ENCODE assay signal across 13 mouse cellular contexts in genomic region chr9:48517372-48518130, GRCm38 (mm10). TPM values are rescaled to one million over a fixed set of nuclear protein-coding genes. Genes with fewer than 3 reads are reported as not detected.
DNase-seq lines count a peak whose midpoint lies in the region; ATAC-seq and TF ChIP-seq lines count a peak whose summit lies in the region.
"Had no signal": no experiment of that assay in that cellular context is flagged by ENCODE, and none has a peak within 500 bp of the region (broad histone marks: within the 10 kb centered on the region; RNA-seq: fewer than 3 reads in every experiment).

No protein-coding gene starts in this region.

- TF ChIP-seq CTCF in layer of hippocampus, adult 2 months (conservative IDR thresholded peaks at IDR 0.05), result no peak
- no peak for TF ChIP-seq CTCF in forebrain, postnatal 0 days (IDR thresholded peaks at IDR 0.05; ENCODE audit: low read depth)

- no peaks in the 10 kb centered on the region for H3K9me3 ChIP-seq in embryonic facial prominence, embryonic 12.5 days
- no peaks in the 10 kb centered on the region for H3K9me3 ChIP-seq in forebrain, postnatal 0 days (ENCODE audit: low read length)
- H3K9me3 ChIP-seq in midbrain, embryonic 15.5 days, result no peaks in the 10 kb centered on the region
- H3K9me3 ChIP-seq: heart, embryonic 12.5 days had no signal

- no peaks in the 10 kb centered on the region for H3K27me3 ChIP-seq in embryonic facial prominence, embryonic 12.5 days
- no peaks in the 10 kb centered on the region for H3K27me3 ChIP-seq in forebrain, postnatal 0 days (ENCODE audit: insufficient read depth, low read length)
- no peaks in the 10 kb centered on the region for H3K27me3 ChIP-seq in midbrain, embryonic 15.5 days (replicated peaks)

- no peak for ATAC-seq in embryonic facial prominence, embryonic 12.5 days (ENCODE audit: insufficient number of reproducible peaks, insufficient read depth, low FRiP score, low TSS enrichment)
- ATAC-seq in forebrain, postnatal 0 days, result peak; percentile 65; the same call in 1 of the 2 replicates
- no peak for ATAC-seq in midbrain, embryonic 15.5 days (replicated peaks)
- ATAC-seq: liver, postnatal 0 days; Patski had no signal

- peaks cover 4% of the 10 kb centered on the region; the same call in 1 of the 2 replicates for H3K4me1 ChIP-seq in embryonic facial prominence, embryonic 12.5 days
- peaks cover 3% of the 10 kb centered on the region; the same call in 1 of the 2 replicates for H3K4me1 ChIP-seq in forebrain, postnatal 0 days (ENCODE audit: insufficient read depth)
- H3K4me1 ChIP-seq in midbrain, embryonic 15.5 days, result peaks cover 11% of the 10 kb centered on the region; the same call in 1 of the 2 replicates

- WGBS in embryonic facial prominence, embryonic 12.5 days, result 45% methylated on average over 19 of the region's 19 CpGs
- WGBS in forebrain, postnatal 0 days, result 17% methylated on average over 19 of the region's 19 CpGs
- 43% methylated on average over 19 of the region's 19 CpGs for WGBS in midbrain, embryonic 15.5 days

- H3K9ac ChIP-seq in embryonic facial prominence, embryonic 12.5 days, result no peak overlapping the region
- peak overlapping the region; percentile 47 for H3K9ac ChIP-seq in forebrain, postnatal 0 days
- 0 out of 2 replicates have a peak overlapping the region, but pooled peaks have one; percentile 18 for H3K9ac ChIP-seq in midbrain, embryonic 15.5 days
- H3K9ac ChIP-seq: heart, embryonic 12.5 days; liver, postnatal 0 days had no signal

- peak overlapping the region; percentile 29 for H3K4me2 ChIP-seq in embryonic facial prominence, embryonic 12.5 days (replicated peaks)
- peak overlapping the region; percentile 50 for H3K4me2 ChIP-seq in forebrain, postnatal 0 days (ENCODE audit: low read depth)
- H3K4me2 ChIP-seq in midbrain, embryonic 15.5 days, result peak overlapping the region; percentile 29
- H3K4me2 ChIP-seq: heart, embryonic 12.5 days had no signal

- H3K36me3 ChIP-seq in embryonic facial prominence, embryonic 12.5 days, result no peaks in the 10 kb centered on the region
- H3K36me3 ChIP-seq in forebrain, postnatal 0 days (ENCODE audit: insufficient read depth), result no peaks in the 10 kb centered on the region
- H3K36me3 ChIP-seq in midbrain, embryonic 15.5 days (replicated peaks), result no peaks in the 10 kb centered on the region
- H3K36me3 ChIP-seq: heart, embryonic 12.5 days had no signal

- no peak for DNase-seq in layer of hippocampus, adult 2 months (ENCODE audit: low spot score in 2 of 2)
- no peak for DNase-seq in layer of hippocampus, adult 9-11 months
- DNase-seq in forebrain, postnatal 0 days, result peak; percentile 69
- DNase-seq in spleen, postnatal 10 days (ENCODE audit: low spot score in 2 of 2), result no peak
- no peak for DNase-seq in cerebellum, postnatal 25 days
- DNase-seq in gastrocnemius, adult 18-20 months (ENCODE audit: low spot score), result no peak
- DNase-seq: adrenal gland, adult 8-10 months; liver, postnatal 0 days; thymus, postnatal 36 days had no signal

- H3K27ac ChIP-seq in layer of hippocampus, adult 2 months, result peak overlapping the region; percentile 25; the same call in 1 of the 2 replicates
- no peak overlapping the region for H3K27ac ChIP-seq in embryonic facial prominence, embryonic 12.5 days
- H3K27ac ChIP-seq in forebrain, postnatal 0 days (ENCODE audit: low read depth, low read length), result peak overlapping the region; percentile 54
- peak overlapping the region; percentile 61 for H3K27ac ChIP-seq in midbrain, embryonic 15.5 days

- H3K4me3 ChIP-seq in layer of hippocampus, adult 2 months, result peak overlapping the region; percentile 44
- H3K4me3 ChIP-seq in embryonic facial prominence, embryonic 12.5 days, result no peak overlapping the region
- peak overlapping the region; percentile 28 for H3K4me3 ChIP-seq in forebrain, postnatal 0 days (ENCODE audit: low read depth, low read length)
- H3K4me3 ChIP-seq in midbrain, embryonic 15.5 days, result 0 out of 2 replicates have a peak overlapping the region, but pooled peaks have one; percentile 5
- H3K4me3 ChIP-seq: heart, embryonic 12.5 days had no signal

RNA-seq across cellular contexts. Expression of gene Gm5617, which starts 22.3 kb away (rescaled TPM):
- 10 to 100 TPM; 10.2 to 13.7 TPM for total RNA-seq in layer of hippocampus, adult 2 months (2021)
- 40.1 and 43.6 TPM in 2 replicates for polyA plus RNA-seq in embryonic facial prominence, embryonic 12.5 days (2016; fragmentation: Nextera tagmentation; extraction: Ambion mirVana)
- total RNA-seq in forebrain, postnatal 0 days (2014; rRNA removed), result 24.4 and 24.6 TPM in 2 replicates
- polyA plus RNA-seq in forebrain, postnatal 0 days (2015; fragmentation: Nextera tagmentation; extraction: Ambion mirVana), result 23.3 and 30.7 TPM in 2 replicates
- 18.7 and 20.8 TPM in 2 replicates for polyA plus RNA-seq in midbrain, embryonic 15.5 days (2015; fragmentation: Nextera tagmentation; extraction: Ambion mirVana)
- total RNA-seq in gastrocnemius, adult 18-20 months (2021), result 1 to 10 TPM; 9.5 to 9.8 TPM

RNA-seq across cellular contexts. Expression of gene Rbm7, which starts 22.5 kb away (rescaled TPM):
- total RNA-seq in layer of hippocampus, adult 2 months (2021), result 10 to 100 TPM; 38.4 to 39.6 TPM
- polyA plus RNA-seq in embryonic facial prominence, embryonic 12.5 days (2016; fragmentation: Nextera tagmentation; extraction: Ambion mirVana), result 123 TPM in 2 replicates
- total RNA-seq in forebrain, postnatal 0 days (2014; rRNA removed), result 70.9 and 74.4 TPM in 2 replicates
- 86.8 and 92.7 TPM in 2 replicates for polyA plus RNA-seq in forebrain, postnatal 0 days (2015; fragmentation: Nextera tagmentation; extraction: Ambion mirVana)
- 70.2 and 76.3 TPM in 2 replicates for polyA plus RNA-seq in midbrain, embryonic 15.5 days (2015; fragmentation: Nextera tagmentation; extraction: Ambion mirVana)
- 10 to 100 TPM; 13.5 to 15.5 TPM for total RNA-seq in gastrocnemius, adult 18-20 months (2021)

RNA-seq across cellular contexts. Expression of gene Rexo2, which starts 37.1 kb away (rescaled TPM):
- 10 to 100 TPM; 94.1 to 94.4 TPM for total RNA-seq in layer of hippocampus, adult 2 months (2021)
- 94.9 and 98.6 TPM in 2 replicates for polyA plus RNA-seq in embryonic facial prominence, embryonic 12.5 days (2016; fragmentation: Nextera tagmentation; extraction: Ambion mirVana)
- total RNA-seq in forebrain, postnatal 0 days (2014; rRNA removed), result 61.2 and 83.9 TPM in 2 replicates
- 108 and 109 TPM in 2 replicates for polyA plus RNA-seq in forebrain, postnatal 0 days (2015; fragmentation: Nextera tagmentation; extraction: Ambion mirVana)
- polyA plus RNA-seq in midbrain, embryonic 15.5 days (2015; fragmentation: Nextera tagmentation; extraction: Ambion mirVana), result 100 and 102 TPM in 2 replicates
- 10 to 100 TPM; 65.9 to 69.0 TPM for total RNA-seq in gastrocnemius, adult 18-20 months (2021)
